ENCODE assay signal across 16 mouse cellular contexts in genomic region chr2:160240531-160241379, GRCm38 (mm10).
DNase-seq lines count a peak whose midpoint lies in the region; ATAC-seq and TF ChIP-seq lines count a peak whose summit lies in the region.
"Had no signal": no experiment of that assay in that cellular context is flagged by ENCODE, and none has a peak within 500 bp of the region (broad histone marks: within the 10 kb centered on the region; RNA-seq: fewer than 3 reads in every experiment).

No protein-coding gene starts in this region.

- peaks cover 6% of the 10 kb centered on the region; the same call in 1 of the 2 replicates for H3K4me1 ChIP-seq in kidney, postnatal 0 days (replicated peaks; ENCODE audit: insufficient read depth, low read length)
- H3K4me1 ChIP-seq in stomach, embryonic 14.5 days (ENCODE audit: control insufficient read depth, insufficient read depth, low read length) = no peaks in the 10 kb centered on the region
- H3K4me1 ChIP-seq in embryonic facial prominence, embryonic 10.5 days = peaks cover 7% of the 10 kb centered on the region
- no peaks in the 10 kb centered on the region for H3K4me1 ChIP-seq in cerebellum, adult 2 months (ENCODE audit: control insufficient read depth, insufficient read depth, low read length)

- TF ChIP-seq POLR2A in cerebellum, adult 2 months (IDR thresholded peaks at IDR 0.05; ENCODE audit: borderline replicate concordance, insufficient read depth, low read length) = no peak

- H3K4me2 ChIP-seq in kidney, postnatal 0 days (ENCODE audit: low read length) = no peak overlapping the region
- H3K4me2 ChIP-seq in stomach, embryonic 14.5 days (replicated peaks; ENCODE audit: low read depth, low read length) = no peak overlapping the region
- H3K4me2 ChIP-seq: liver, embryonic 11.5 days had no signal

- H3K27ac ChIP-seq in kidney, postnatal 0 days = no peak overlapping the region
- H3K27ac ChIP-seq in stomach, embryonic 14.5 days (ENCODE audit: low read length) = no peak overlapping the region
- H3K27ac ChIP-seq in embryonic facial prominence, embryonic 10.5 days (replicated peaks) = no peak overlapping the region
- no peak overlapping the region for H3K27ac ChIP-seq in cerebellum, adult 2 months (ENCODE audit: insufficient read depth, low read length)
- H3K27ac ChIP-seq: midbrain, embryonic 10.5 days had no signal

- H3K4me3 ChIP-seq in kidney, postnatal 0 days (replicated peaks; ENCODE audit: low read depth, low read length) = no peak overlapping the region
- H3K4me3 ChIP-seq in stomach, embryonic 14.5 days (ENCODE audit: low read depth, low read length) = no peak overlapping the region
- H3K4me3 ChIP-seq in embryonic facial prominence, embryonic 10.5 days = no peak overlapping the region
- no peak overlapping the region for H3K4me3 ChIP-seq in cerebellum, adult 2 months (replicated peaks; ENCODE audit: insufficient read depth, low read depth, low read length)
- H3K4me3 ChIP-seq: midbrain, embryonic 10.5 days had no signal

- DNase-seq in urinary bladder, adult 18-20 months (ENCODE audit: low spot score in 2 of 2) = peak; percentile 22 to 24
- DNase-seq in urinary bladder, postnatal 10 days (ENCODE audit: low spot score) = no peak
- DNase-seq in kidney, adult 11 months = peak; percentile 60
- peak; percentile 28 for DNase-seq in kidney, postnatal 0 days (ENCODE audit: low spot score)
- no peak for DNase-seq in embryonic facial prominence, embryonic 10.5 days (ENCODE audit: low spot score)
- DNase-seq in cerebellum, adult 2 months = no peak
- no peak for DNase-seq in adrenal gland, postnatal 10 days
- DNase-seq: cerebellum, adult 9-10 months; layer of hippocampus, postnatal 36 days; lung, adult 2 months; lung, postnatal 36 days; right cerebral cortex, postnatal 14 days had no signal

- H3K27me3 ChIP-seq in kidney, postnatal 0 days (ENCODE audit: insufficient read depth, low read length) = no peaks in the 10 kb centered on the region
- no peaks in the 10 kb centered on the region for H3K27me3 ChIP-seq in stomach, embryonic 14.5 days (ENCODE audit: control insufficient read depth, insufficient read depth, low read length)
- H3K27me3 ChIP-seq in embryonic facial prominence, embryonic 10.5 days (replicated peaks; ENCODE audit: low read depth, poor library complexity, severe bottlenecking) = 0 out of 2 replicates have a peak, but pooled peaks cover 5% of the 10 kb centered on the region
- H3K27me3 ChIP-seq in cerebellum, adult 2 months (ENCODE audit: control insufficient read depth, insufficient read depth, low read length) = no peaks in the 10 kb centered on the region; the same call in 1 of the 2 replicates
- H3K27me3 ChIP-seq: Patski had no signal

- WGBS in kidney, postnatal 0 days = 13% methylated on average over 12 of the region's 12 CpGs
- 62% methylated on average over 12 of the region's 12 CpGs for WGBS in stomach, embryonic 14.5 days
- WGBS in embryonic facial prominence, embryonic 10.5 days = 82% methylated on average over 12 of the region's 12 CpGs
- 93% methylated on average over 12 of the region's 12 CpGs for WGBS in cerebellum, adult 2 months

- peak; percentile 66 for ATAC-seq in kidney, postnatal 0 days (replicated peaks; ENCODE audit: low FRiP score, low read depth)
- 0 out of 2 replicates have a peak, but pooled peaks have one; percentile 37 for ATAC-seq in stomach, embryonic 14.5 days (ENCODE audit: insufficient number of reproducible peaks, insufficient read depth, low FRiP score, low read depth)
- ATAC-seq: Patski had no signal

- H3K36me3 ChIP-seq in kidney, postnatal 0 days (ENCODE audit: insufficient read depth, low read length) = no peaks in the 10 kb centered on the region
- H3K36me3 ChIP-seq in stomach, embryonic 14.5 days (ENCODE audit: control insufficient read depth, insufficient read depth, low read length) = no peaks in the 10 kb centered on the region
- H3K36me3 ChIP-seq in embryonic facial prominence, embryonic 10.5 days (replicated peaks) = no peaks in the 10 kb centered on the region
- H3K36me3 ChIP-seq: midbrain, embryonic 10.5 days had no signal

- TF ChIP-seq CTCF in kidney, postnatal 0 days (IDR thresholded peaks at IDR 0.05; ENCODE audit: low read depth) = no peak
- no peak for TF ChIP-seq CTCF in cerebellum, adult 2 months (IDR thresholded peaks at IDR 0.05; ENCODE audit: borderline replicate concordance, insufficient read depth, low read depth, low read length)

- no peaks in the 10 kb centered on the region for H3K9me3 ChIP-seq in kidney, postnatal 0 days (replicated peaks; ENCODE audit: low read length)
- H3K9me3 ChIP-seq in stomach, embryonic 14.5 days (ENCODE audit: control insufficient read depth, low read depth, low read length) = no peaks in the 10 kb centered on the region
- H3K9me3 ChIP-seq in embryonic facial prominence, embryonic 10.5 days = no peaks in the 10 kb centered on the region
- H3K9me3 ChIP-seq: midbrain, embryonic 10.5 days had no signal

- no peak overlapping the region for H3K9ac ChIP-seq in kidney, postnatal 0 days (ENCODE audit: low read depth, low read length)
- H3K9ac ChIP-seq in stomach, embryonic 14.5 days (replicated peaks; ENCODE audit: low read depth, low read length) = no peak overlapping the region

Comparison
In these comparisons a context has a peak if more than half of its experiments do, and no peak if none do; other contexts are left out.
1. DNase-seq: peak in urinary bladder, adult 18-20 months (2 of 2), kidney, adult 11 months (single experiment) and kidney, postnatal 0 days (single experiment); none in urinary bladder, postnatal 10 days (single experiment), embryonic facial prominence, embryonic 10.5 days (single experiment), cerebellum, adult 2 months (0 of 2) and adrenal gland, postnatal 10 days (single experiment).